Mouse (Mus musculus) fat pad, adult 2 months (tissue): ENCODE measurements around the gene Mastl.

ENCODE experiments used
- DNase-seq: peaks from one replicate; pipeline ENCODE4 v3.0.0-alpha.2; 2011; ENCODE audit warnings: low read depth, low spot score; ENCODE audit errors: extremely low read depth

The Mastl gene

DNA sequence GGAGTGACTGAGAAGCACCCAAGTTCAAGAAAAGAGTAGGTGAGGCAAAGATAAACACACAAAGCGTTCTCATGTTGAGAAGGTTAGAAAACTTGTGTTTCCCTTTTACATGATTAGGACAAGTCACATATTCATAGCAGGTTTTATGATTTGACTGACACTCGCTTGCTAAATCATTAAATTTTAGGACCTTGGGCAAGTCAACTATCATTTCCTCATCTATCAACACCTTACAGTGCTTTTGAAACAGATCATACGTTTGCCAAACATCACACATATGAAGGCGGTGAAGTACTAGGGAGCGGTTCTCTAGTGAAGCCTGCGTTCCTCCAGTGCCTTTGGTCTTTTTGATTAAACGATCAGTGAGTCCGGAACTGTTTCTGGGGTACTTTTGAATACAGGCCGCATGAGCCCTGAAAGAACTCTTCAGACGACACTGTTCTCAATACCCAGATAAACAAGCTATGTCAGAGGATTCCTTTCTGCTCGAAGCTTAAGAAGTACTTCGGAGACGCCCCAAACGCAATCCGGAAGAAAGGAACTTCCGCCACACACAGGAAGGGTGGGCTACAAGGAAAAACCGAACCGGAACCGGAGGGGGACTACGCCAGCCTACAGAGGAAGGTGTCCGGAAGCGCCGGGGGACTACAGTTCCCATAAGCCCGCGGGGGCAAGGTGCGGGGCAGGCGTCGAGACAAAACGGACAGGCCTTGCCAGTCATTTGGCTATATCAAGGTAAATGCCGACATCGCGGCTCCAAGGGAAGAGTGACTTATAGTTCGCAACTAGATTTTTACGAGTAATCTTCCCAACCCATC lies 88.1 kb downstream of the Mastl start, which contains the start of gene Acbd5:
Acbd5 (plus strand) TSS at position 616 of the 818 bp plus-strand sequence.
- DNase-seq: peak; percentile 85
